Mouse (Mus musculus) erythroblast, embryonic 14.5 days (primary cell): ENCODE measurements around the gene Rnpep. TPM values are rescaled to one million over a fixed set of nuclear protein-coding genes. Genes with fewer than 3 reads are reported as not detected.
A peak's percentile ranks its signal among the peaks of the same experiment; 100 is the strongest.

ENCODE experiments used
- H3K27me3 ChIP-seq: 2 replicates; pipeline ENCODE4 v1.6.1; 2012; ENCODE audit warnings: inconsistent platforms; ENCODE audit not compliant: control insufficient read depth
- H3K36me3 ChIP-seq: 2 replicates; pipeline ENCODE4 v1.6.1; 2012; ENCODE audit warnings: mild to moderate bottlenecking, inconsistent platforms; ENCODE audit not compliant: control insufficient read depth
- H3K4me1 ChIP-seq: 2 replicates; pipeline ENCODE4 v1.6.1; 2012; ENCODE audit warnings: inconsistent platforms; ENCODE audit not compliant: control insufficient read depth
- H3K4me3 ChIP-seq: replicated peaks from 2 replicates; pipeline ENCODE3; 2012; ENCODE audit warnings: moderate library complexity, mild to moderate bottlenecking, inconsistent platforms
- H3K9me3 ChIP-seq: 2 replicates; pipeline ENCODE4 v1.6.1; 2012; ENCODE audit warnings: low read length, inconsistent platforms, mixed read lengths; ENCODE audit not compliant: control insufficient read depth
- GATA1 ChIP-seq: IDR thresholded peaks from 2 replicates; pipeline ENCODE4 v1.6.1; 2012; ENCODE audit warnings: low read length, inconsistent platforms, mixed read lengths
- TAL1 ChIP-seq: IDR thresholded peaks from 3 replicates; pipeline ENCODE4 v1.6.1; 2012; ENCODE audit warnings: low read length, inconsistent platforms, mixed read lengths
- polyA plus RNA-seq: library from polyadenylated mRNA; stranded (reverse); fragments of >175 nt; gene quantifications from 2 replicates; pipeline ENCODE4 v1.2.3, GENCODE M21; 2012

Gene Rnpep
- polyA plus RNA-seq, 1 experiment, result 0.21 TPM

DNA sequence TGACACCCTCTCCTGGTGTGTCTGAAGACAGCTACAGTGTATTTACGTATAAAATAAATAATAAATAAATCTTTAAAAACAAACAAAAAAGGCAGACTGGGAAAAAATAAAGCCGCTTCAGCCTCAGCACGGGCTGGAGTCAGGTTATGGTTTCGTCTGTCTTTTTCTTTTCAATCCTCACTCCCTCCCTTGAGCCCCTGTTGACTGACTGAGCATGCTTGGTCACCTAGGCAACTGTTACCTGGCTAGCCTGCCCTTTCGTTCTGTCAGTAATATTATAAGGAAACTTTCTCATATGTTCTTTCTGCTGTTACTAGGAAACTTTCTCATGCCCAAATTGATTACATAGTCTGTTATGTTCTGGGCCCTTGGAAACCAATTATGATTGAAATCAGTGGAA, 7.0 kb upstream of the Rnpep start:
- no peaks in the 10 kb centered on the region for H3K27me3 ChIP-seq
- H3K4me1 ChIP-seq, result peaks cover 2% of the 10 kb centered on the region; the same call in 1 of the 2 replicates
- no peak overlapping the region for H3K4me3 ChIP-seq
- TF ChIP-seq GATA1, result no peak
- TF ChIP-seq TAL1, result no peak
- peaks cover 10% of the 10 kb centered on the region for H3K36me3 ChIP-seq
- H3K9me3 ChIP-seq, result no peaks in the 10 kb centered on the region

DNA sequence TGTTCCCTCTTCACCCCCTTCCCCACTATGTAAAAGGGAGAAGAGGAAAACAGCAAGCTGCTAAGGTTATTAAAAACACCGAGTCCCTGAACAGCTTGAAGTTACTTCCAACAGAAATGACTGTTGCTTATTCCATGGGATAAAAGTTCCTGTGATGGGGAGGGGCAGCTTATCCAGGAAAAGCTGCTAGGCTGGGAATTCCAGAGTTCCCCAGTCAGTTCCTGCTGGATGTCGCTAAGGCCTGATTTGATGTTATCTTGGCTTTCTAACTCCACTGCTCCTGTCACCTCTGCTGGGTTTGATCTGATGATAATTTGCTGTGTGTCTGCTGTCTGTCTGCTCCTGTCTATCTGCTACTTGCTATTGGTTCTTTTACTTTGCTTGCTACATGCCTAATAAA, 2.4 kb upstream of the Rnpep start:
- Histone ChIP-seq H3K27me3 (peaks cover 25% of the 10 kb centered on the region), H3K36me3 (no peaks in the 10 kb centered on the region), H3K9me3 (no peaks in the 10 kb centered on the region), H3K4me3 (no peak overlapping the region), H3K4me1 (peaks cover 14% of the 10 kb centered on the region)
- no peak for TF ChIP-seq GATA1
- no peak for TF ChIP-seq TAL1

DNA sequence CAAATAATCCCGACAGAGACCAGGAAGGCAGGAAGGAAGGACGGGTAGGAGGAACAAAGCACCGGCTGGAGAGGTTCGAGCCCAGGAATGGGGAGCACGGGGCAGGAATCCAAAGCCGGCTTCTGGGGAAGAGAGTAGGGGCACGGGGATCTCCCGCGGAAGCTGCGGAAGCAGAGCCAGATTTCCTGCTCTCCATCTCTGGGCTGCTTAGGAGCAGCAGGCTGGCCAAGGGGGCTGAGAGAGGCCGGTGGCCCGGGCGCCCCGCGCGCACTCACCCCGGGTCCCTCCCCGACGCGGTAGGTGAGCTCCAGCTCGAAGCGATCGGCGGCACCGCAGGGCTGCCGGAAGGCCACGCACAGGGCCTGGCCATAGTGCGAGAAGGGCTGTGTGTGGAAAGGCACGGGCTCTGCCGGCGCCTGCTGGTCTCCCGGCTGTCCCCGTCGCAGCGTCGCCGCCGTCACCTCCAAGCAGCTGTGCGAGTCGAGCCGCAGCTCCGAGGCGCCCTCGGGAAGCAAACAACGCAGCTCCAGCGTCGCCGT, 528 bp downstream of the Rnpep start:
- H3K4me1 ChIP-seq, result peaks cover 14% of the 10 kb centered on the region
- H3K36me3 ChIP-seq, result no peaks in the 10 kb centered on the region
- no peaks in the 10 kb centered on the region for H3K9me3 ChIP-seq
- TF ChIP-seq GATA1 (no peak), TAL1 (no peak)
- peaks cover 25% of the 10 kb centered on the region for H3K27me3 ChIP-seq
- H3K4me3 ChIP-seq, result peak overlapping the region; percentile 66

DNA sequence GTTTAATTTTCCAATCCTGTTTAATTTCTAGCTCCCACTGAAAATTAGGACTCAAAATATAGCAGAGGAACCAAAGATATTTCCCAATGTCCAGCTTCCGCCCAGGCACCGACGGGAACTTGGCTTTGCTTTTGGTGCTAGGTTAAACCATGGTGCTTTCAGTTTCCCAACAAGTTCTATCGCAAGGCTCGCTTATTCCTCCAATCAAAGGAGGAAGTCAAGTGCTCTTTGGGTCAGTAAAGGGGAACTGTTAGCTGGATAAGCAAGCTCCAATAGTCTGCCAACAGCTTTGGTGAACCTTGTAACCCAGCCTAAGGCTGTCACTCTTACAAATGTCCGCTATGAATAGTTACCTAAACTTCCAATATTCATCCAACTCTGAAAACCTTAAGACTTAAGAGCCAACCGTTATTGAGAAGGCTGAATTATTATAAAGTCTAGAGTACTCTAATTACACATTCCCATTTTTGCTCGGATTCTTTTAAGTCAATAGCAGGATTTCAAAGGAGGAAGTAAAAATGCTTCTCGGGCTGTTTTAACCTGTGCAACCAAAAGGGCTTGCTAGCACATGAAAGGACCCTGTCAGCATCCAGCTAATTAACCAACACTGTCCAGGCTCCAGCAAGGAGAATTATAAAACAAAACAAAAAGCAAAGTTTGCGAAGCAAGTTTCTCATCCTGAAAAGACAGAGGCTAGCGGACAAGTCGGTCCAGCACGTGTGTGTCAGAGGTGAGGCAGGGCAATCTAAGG, 1.2 kb downstream of the Rnpep start:
- H3K9me3 ChIP-seq, result no peaks in the 10 kb centered on the region
- H3K4me1 ChIP-seq, result peaks cover 14% of the 10 kb centered on the region
- no peak for TF ChIP-seq GATA1
- H3K27me3 ChIP-seq, result peaks cover 25% of the 10 kb centered on the region
- H3K36me3 ChIP-seq, result no peaks in the 10 kb centered on the region
- peak overlapping the region; percentile 66 for H3K4me3 ChIP-seq

DNA sequence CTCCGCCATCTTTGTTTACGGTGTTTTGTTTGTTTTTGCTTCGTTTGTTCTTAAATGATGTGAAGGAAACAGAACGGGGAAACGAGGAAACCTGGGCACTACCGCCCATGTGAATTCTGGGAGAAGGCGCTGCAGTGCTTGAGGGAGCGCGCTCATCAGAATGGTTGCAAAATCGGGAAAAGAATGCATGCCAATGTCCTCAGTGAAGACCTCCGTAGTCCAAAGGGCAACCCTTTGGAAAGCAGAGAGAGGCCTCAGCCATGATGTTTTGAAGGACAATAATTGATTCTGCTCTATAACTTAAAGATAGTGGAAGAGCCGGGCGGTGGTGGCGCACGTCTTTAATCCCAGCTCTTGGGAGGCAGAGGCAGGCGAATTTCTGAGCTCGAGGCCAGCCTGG, 2.0 kb downstream of the Rnpep start:
- Histone ChIP-seq H3K9me3 (no peaks in the 10 kb centered on the region), H3K4me1 (peaks cover 14% of the 10 kb centered on the region), H3K27me3 (peaks cover 25% of the 10 kb centered on the region), H3K4me3 (no peak overlapping the region), H3K36me3 (no peaks in the 10 kb centered on the region)
- TF ChIP-seq TAL1 (no peak), GATA1 (no peak)

DNA sequence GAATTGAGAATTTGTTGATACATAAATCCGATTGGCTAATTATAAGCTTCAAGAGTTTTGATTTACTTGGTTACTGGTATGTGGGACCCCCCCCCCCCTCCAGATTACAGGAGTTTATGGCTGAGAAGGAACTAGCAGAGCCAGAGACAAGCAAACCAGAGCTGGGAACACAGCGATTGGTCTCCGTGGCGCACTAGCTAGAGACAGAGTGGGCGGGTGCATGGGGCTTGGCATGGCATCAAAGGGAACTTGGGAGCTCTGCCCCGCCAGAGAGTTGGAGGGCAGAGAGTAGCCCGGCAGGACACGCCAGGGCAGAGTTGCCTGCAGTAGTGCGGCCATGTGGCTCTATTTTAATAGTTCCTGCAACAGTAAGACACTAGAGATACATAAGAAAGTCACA, 3.2 kb downstream of the Rnpep start:
- Histone ChIP-seq H3K36me3 (no peaks in the 10 kb centered on the region), H3K4me3 (no peak overlapping the region), H3K4me1 (peaks cover 14% of the 10 kb centered on the region), H3K27me3 (peaks cover 25% of the 10 kb centered on the region), H3K9me3 (no peaks in the 10 kb centered on the region)
- TF ChIP-seq GATA1 (no peak), TAL1 (no peak)

DNA sequence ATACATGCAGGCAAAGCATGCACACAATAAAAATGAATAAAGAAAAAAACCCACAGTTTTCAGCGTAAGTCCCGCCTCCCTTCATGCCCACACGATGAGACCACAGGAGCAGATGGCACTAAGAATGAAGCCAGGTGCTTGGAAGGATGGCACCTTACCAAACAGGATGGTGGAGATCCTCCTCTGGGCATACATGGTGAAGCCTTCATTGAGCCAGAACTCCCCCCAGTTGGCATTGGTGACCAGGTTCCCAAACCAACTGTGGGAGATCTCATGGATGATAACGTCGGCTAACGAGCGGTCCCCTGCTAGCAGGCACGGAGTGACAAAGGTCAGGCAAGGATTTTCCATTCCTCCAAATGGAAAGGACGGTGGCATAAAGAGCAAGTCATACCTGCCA, 12.5 kb downstream of the Rnpep start:
- no peak for TF ChIP-seq TAL1
- TF ChIP-seq GATA1, result no peak
- Histone ChIP-seq H3K27me3 (no peaks in the 10 kb centered on the region), H3K36me3 (no peaks in the 10 kb centered on the region; the same call in 1 of the 2 replicates), H3K4me3 (no peak overlapping the region), H3K4me1 (no peaks in the 10 kb centered on the region; the same call in 1 of the 2 replicates), H3K9me3 (no peaks in the 10 kb centered on the region)

DNA sequence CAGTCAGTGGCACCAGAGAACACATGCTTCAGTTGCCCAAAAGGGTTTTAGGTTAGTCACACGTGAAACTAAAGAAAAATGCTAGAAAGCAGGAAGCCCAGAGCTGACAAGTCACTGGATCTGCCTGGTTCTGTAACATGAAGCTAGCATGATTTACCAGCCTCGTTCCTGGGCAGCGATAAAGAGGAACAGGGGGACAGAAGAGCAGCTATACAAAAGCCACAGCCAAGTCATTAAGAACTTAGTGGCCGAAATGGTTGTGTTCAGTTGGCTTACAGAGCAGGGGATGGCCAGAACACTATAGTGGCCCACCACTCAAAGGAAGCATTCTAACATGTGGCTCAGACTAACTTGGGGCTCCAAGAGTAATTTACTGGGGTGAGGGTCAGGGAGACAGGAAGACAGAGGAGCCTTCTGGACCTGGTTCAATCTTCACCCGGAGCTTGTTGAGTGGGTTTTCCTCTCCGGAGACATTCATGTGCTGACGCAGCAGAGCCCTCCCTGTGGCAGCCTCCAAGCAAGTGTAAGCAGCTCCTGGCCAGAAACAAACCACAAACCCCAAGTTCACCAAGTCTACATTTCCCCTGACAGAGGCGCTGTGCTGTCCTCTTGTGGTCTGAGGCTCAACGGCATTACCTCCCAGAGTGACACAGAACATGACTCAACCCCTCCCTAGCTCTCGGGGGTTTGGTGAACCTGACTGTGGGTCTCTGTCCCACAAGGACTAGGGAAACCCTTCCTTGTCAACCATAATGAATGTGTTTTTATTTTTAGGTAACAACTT, 16.0 kb downstream of the Rnpep start:
- Histone ChIP-seq H3K4me1 (no peaks in the 10 kb centered on the region; the same call in 1 of the 2 replicates), H3K36me3 (no peaks in the 10 kb centered on the region; the same call in 1 of the 2 replicates), H3K4me3 (no peak overlapping the region), H3K27me3 (no peaks in the 10 kb centered on the region), H3K9me3 (no peaks in the 10 kb centered on the region)
- no peak for TF ChIP-seq TAL1
- no peak for TF ChIP-seq GATA1

DNA sequence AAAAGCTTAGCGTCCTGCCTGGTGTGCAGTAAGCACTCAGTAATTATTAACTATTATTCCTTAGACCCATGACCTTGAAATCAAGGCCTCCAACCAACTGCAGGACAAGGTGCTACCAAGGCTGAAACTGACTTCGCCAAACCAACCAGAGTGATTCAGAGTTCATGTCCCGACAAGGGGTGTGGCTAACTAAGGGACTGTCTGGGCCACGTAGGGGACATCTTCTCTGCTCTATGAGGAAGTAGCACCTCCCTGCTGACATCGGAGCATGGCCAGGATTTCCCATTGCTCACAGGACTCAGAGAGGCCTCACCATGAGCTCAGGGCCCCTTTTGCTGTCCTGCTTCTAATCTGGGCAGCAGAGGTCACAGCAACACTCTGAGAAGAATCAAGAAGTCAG, 18.1 kb downstream of the Rnpep start:
- TF ChIP-seq GATA1 (no peak), TAL1 (no peak)
- Histone ChIP-seq H3K9me3 (no peaks in the 10 kb centered on the region), H3K36me3 (no peaks in the 10 kb centered on the region), H3K4me3 (no peak overlapping the region), H3K4me1 (no peaks in the 10 kb centered on the region; the same call in 1 of the 2 replicates), H3K27me3 (no peaks in the 10 kb centered on the region)
